Mouse (Mus musculus): ENCODE measurements at regions not wholly inside any gene's neighbourhood (a gene's known extent, or its start where the extent isn't known, plus 50 kb on each side); places are given as distances from the start of the nearest gene placed in this dataset.

- no peak overlapping the region for H3K27ac ChIP-seq
- H3K4me1 ChIP-seq = no peaks in the 10 kb centered on the region
- H3K4me2 ChIP-seq = no peak overlapping the region
- H3K36me3 ChIP-seq (replicated peaks) = no peaks in the 10 kb centered on the region
- H3K4me3 ChIP-seq = no peak overlapping the region
- H3K27me3 ChIP-seq (replicated peaks) = no peaks in the 10 kb centered on the region
- no peak overlapping the region for H3K9ac ChIP-seq
- WGBS = 70% methylated on average over 3 of the region's 3 CpGs
- H3K9me3 ChIP-seq = no peaks in the 10 kb centered on the region
- ATAC-seq (replicated peaks) = no peak; the same call in 1 of the 2 replicates
These were observed 216.6 kb upstream of the Tacr3 start for GRCm38 (mm10) chr3:134612298-134612616.

GRCm38 (mm10) chr3:134629166-134630134, 199.4 kb upstream of the Tacr3 start:
- 23% methylated on average over 16 of the region's 16 CpGs for WGBS
- Histone ChIP-seq H3K36me3 (replicated peaks) (no peaks in the 10 kb centered on the region), H3K9me3 (no peaks in the 10 kb centered on the region), H3K4me1 (0 out of 2 replicates have a peak, but pooled peaks cover 5% of the 10 kb centered on the region), H3K4me3 (peak overlapping the region; percentile 29), H3K27me3 (replicated peaks) (no peaks in the 10 kb centered on the region), H3K4me2 (peak overlapping the region; percentile 48), H3K9ac (peak overlapping the region; percentile 39), H3K27ac (peak overlapping the region; percentile 83)
- ATAC-seq (replicated peaks) = peak; percentile 92

- H3K4me1 ChIP-seq = 0 out of 2 replicates have a peak, but pooled peaks cover 5% of the 10 kb centered on the region
- no peak overlapping the region for H3K27ac ChIP-seq
- H3K36me3 ChIP-seq (replicated peaks) = no peaks in the 10 kb centered on the region
- ATAC-seq (replicated peaks) = peak; percentile 76
- H3K27me3 ChIP-seq (replicated peaks) = no peaks in the 10 kb centered on the region
- H3K9ac ChIP-seq = no peak overlapping the region
- peak overlapping the region; percentile 48 for H3K4me2 ChIP-seq
- no peaks in the 10 kb centered on the region for H3K9me3 ChIP-seq
- H3K4me3 ChIP-seq = peak overlapping the region; percentile 29
- WGBS = 39% methylated on average over 9 of the region's 9 CpGs
These were observed 198.7 kb upstream of the Tacr3 start for GRCm38 (mm10) chr3:134630135-134630516.

- Histone ChIP-seq H3K27me3 (replicated peaks) (no peaks in the 10 kb centered on the region), H3K4me2 (no peak overlapping the region), H3K36me3 (replicated peaks) (no peaks in the 10 kb centered on the region), H3K9me3 (no peaks in the 10 kb centered on the region), H3K4me1 (no peaks in the 10 kb centered on the region), H3K9ac (no peak overlapping the region), H3K27ac (no peak overlapping the region), H3K4me3 (no peak overlapping the region)
- peak; percentile 69 for ATAC-seq (replicated peaks)
- WGBS = 45% methylated on average over 3 of the region's 3 CpGs
These were observed 179.9 kb upstream of the Tacr3 start for GRCm38 (mm10) chr3:134648727-134649445.

GRCm38 (mm10) chr3:134654051-134654450, 174.8 kb upstream of the Tacr3 start:
- 27% methylated on average over 4 of the region's 4 CpGs for WGBS
- Histone ChIP-seq H3K4me3 (no peak overlapping the region), H3K4me2 (no peak overlapping the region), H3K27me3 (replicated peaks) (no peaks in the 10 kb centered on the region), H3K4me1 (no peaks in the 10 kb centered on the region), H3K27ac (no peak overlapping the region), H3K9me3 (no peaks in the 10 kb centered on the region), H3K36me3 (replicated peaks) (no peaks in the 10 kb centered on the region), H3K9ac (no peak overlapping the region)
- peak; percentile 92 for ATAC-seq (replicated peaks)

DNA sequence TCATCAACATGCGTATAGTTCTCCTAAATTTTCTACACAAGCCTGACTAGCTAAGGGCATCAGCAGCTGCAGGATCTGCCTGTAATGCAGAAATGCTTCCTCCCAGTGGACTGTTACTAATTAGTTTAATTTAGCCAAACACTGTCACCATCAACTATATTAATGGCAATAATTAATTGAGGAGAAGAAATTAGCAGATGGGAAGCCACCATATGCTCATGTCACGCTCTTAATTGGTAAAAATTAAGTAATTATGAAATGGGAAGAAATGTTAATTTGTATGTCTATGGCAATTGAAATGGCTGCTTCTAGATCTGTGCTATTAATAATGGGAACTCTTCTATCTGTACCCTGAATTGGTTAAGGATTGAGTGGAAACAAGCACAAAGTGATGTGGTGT, 133.9 kb upstream of the Tacr3 start:
- Histone ChIP-seq H3K27me3 (replicated peaks) (no peaks in the 10 kb centered on the region), H3K4me3 (no peak overlapping the region), H3K36me3 (replicated peaks) (no peaks in the 10 kb centered on the region), H3K4me2 (no peak overlapping the region), H3K9ac (no peak overlapping the region), H3K9me3 (no peaks in the 10 kb centered on the region), H3K27ac (no peak overlapping the region), H3K4me1 (no peaks in the 10 kb centered on the region)
- WGBS = 80% methylated on average over 2 of the region's 2 CpGs
- ATAC-seq (replicated peaks) = no peak; the same call in 1 of the 2 replicates

GRCm38 (mm10) chr3:134718620-134719019, 110.2 kb upstream of the Tacr3 start:
- Histone ChIP-seq H3K27ac (no peak overlapping the region), H3K4me1 (no peaks in the 10 kb centered on the region), H3K4me2 (no peak overlapping the region), H3K36me3 (replicated peaks) (no peaks in the 10 kb centered on the region), H3K27me3 (replicated peaks) (no peaks in the 10 kb centered on the region), H3K9me3 (no peaks in the 10 kb centered on the region), H3K9ac (no peak overlapping the region), H3K4me3 (no peak overlapping the region)
- no peak for ATAC-seq (replicated peaks)
- WGBS = 26% methylated on average over 2 of the region's 2 CpGs

DNA sequence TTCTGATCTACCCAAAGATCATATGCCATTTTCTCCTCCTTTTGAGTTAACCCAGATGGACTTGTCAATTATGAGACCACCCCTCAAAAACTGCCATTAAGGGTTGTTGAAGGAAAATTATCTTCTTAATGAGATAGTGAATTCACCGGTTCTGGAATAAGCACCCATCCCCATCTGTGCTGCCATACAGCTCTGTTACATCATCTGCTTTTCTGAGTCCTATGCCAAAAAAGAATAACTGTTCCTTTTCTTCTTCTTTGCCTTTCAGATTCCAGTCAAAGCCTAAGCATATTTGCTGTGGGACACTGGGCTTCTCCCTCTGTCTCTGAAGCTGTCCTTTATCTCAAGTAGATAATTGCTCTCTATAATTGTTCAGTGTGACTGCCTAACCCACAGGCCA, 93.1 kb upstream of the Tacr3 start:
- WGBS = 71% methylated on average over 1 of the region's 1 CpGs
- Histone ChIP-seq H3K27ac (no peak overlapping the region), H3K36me3 (replicated peaks) (no peaks in the 10 kb centered on the region), H3K4me3 (no peak overlapping the region), H3K4me2 (no peak overlapping the region), H3K4me1 (no peaks in the 10 kb centered on the region), H3K27me3 (replicated peaks) (no peaks in the 10 kb centered on the region), H3K9ac (no peak overlapping the region), H3K9me3 (no peaks in the 10 kb centered on the region)
- ATAC-seq (replicated peaks) = no peak

- 100% methylated on average over 1 of the region's 1 CpGs for WGBS
- ATAC-seq (replicated peaks) = no peak
- Histone ChIP-seq H3K27me3 (replicated peaks) (no peaks in the 10 kb centered on the region), H3K9me3 (no peaks in the 10 kb centered on the region), H3K9ac (no peak overlapping the region), H3K4me1 (no peaks in the 10 kb centered on the region), H3K36me3 (replicated peaks) (no peaks in the 10 kb centered on the region), H3K4me2 (no peak overlapping the region), H3K27ac (no peak overlapping the region), H3K4me3 (no peak overlapping the region)
These were observed 67.7 kb upstream of the Tacr3 start for GRCm38 (mm10) chr3:134761108-134761507.

DNA sequence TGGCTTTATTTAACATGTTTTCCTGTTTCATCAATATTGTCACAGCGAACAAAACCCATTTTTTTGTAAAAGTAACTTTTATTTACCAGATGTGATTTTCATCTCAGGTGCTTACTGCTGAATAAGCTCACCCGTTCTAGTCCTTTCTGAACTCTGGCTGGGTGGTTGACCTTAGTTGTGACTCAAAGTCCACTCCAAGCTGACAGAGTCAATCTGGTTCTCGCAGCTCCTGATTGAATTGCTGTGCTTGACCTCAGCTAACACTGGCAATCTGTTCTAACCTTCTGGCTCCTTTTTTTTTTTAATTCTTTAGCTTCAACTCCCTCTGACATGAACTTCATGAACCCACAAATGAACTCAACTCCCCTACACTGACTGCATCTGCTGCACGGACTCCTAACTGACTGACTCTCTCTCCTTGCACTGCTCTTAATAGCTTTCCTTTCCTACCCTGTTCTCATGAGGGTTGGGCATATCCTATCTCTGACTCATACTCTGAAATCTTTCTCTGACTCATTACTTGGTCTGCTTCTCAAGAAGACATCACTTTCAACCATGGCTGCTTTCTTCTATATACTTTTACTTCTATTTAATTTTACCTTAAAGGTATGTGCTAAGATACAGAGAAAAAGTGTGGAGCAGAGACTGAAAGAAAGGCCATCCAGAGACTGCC, 65.4 kb upstream of the Tacr3 start:
- Histone ChIP-seq H3K9ac (no peak overlapping the region), H3K4me2 (no peak overlapping the region), H3K27me3 (replicated peaks) (no peaks in the 10 kb centered on the region), H3K4me1 (no peaks in the 10 kb centered on the region), H3K9me3 (no peaks in the 10 kb centered on the region), H3K27ac (no peak overlapping the region), H3K4me3 (no peak overlapping the region), H3K36me3 (replicated peaks) (no peaks in the 10 kb centered on the region)
- WGBS = 86% methylated on average over 4 of the region's 4 CpGs
- ATAC-seq (replicated peaks) = no peak
